Mouse (Mus musculus): Measurements from ENCODE around the gene Gli2. TPM values are rescaled to one million over a fixed set of nuclear protein-coding genes. Genes with fewer than 3 reads are reported as not detected.

Gene Gli2
- polyA plus RNA-seq, 1 experiment from 2014 or later: 1.1 TPM

DNA sequence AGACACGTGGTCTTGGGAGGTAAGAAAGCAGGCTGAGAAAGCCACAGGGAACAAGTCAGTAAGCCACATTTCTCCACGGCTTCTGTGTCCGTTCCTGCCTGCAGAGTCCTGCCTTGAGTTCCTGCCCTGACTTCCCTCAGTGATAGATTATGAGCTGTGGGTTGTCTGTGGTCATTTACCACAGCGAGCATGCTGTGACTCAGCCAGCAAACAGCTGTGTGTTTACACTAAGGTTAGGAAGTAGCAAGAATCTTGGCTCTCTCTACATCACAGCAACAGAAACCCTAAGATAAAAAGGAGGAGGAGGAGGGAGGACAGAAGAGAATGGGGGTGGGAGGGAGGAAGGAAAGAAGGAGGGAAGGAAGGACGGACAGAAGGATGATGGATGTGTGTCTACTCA lies 59.6 kb downstream of the Gli2 start:
- no peaks in the 10 kb centered on the region for H3K4me1 ChIP-seq (ENCODE audit: control insufficient read depth, insufficient read depth, low read length)
- no peaks in the 10 kb centered on the region for H3K36me3 ChIP-seq (ENCODE audit: control insufficient read depth, insufficient read depth, low read length)
- no peak overlapping the region for H3K9ac ChIP-seq (ENCODE audit: low read depth, low read length)
- no peak overlapping the region for H3K27ac ChIP-seq (ENCODE audit: low read length)
- H3K4me3 ChIP-seq (ENCODE audit: low read depth, low read length): no peak overlapping the region
- H3K4me2 ChIP-seq (ENCODE audit: low read length): no peak overlapping the region
- H3K9me3 ChIP-seq (replicated peaks; ENCODE audit: control insufficient read depth, low read length, poor library complexity, severe bottlenecking): no peaks in the 10 kb centered on the region
- WGBS: 90% methylated on average over 5 of the region's 5 CpGs
- H3K27me3 ChIP-seq (ENCODE audit: control insufficient read depth, insufficient read depth, low read depth, low read length): no peaks in the 10 kb centered on the region
- ATAC-seq: no peak

DNA sequence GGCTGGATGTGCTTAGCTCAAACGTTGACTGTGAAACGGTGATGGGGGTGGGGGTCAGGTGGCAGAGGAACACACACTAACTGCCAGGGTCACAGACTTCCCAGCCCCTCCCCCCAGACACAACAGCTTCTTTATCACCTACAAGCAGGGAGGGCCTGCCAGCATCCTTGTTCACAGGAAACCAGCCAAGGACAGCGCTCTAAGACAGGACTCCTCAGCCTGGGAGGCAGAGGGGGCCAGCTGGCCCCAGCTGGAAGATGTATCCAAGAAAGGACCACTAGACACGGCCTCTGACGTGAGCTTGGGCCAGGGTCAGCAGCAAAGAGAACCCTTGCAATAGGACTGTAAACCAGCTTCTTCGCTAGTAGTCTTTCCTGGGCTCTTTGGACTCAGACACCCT lies 65.1 kb downstream of the Gli2 start:
- no peak overlapping the region for H3K27ac ChIP-seq (ENCODE audit: low read length)
- no peak overlapping the region for H3K9ac ChIP-seq (ENCODE audit: low read depth, low read length)
- H3K36me3 ChIP-seq (ENCODE audit: control insufficient read depth, insufficient read depth, low read length): no peaks in the 10 kb centered on the region
- H3K9me3 ChIP-seq (replicated peaks; ENCODE audit: control insufficient read depth, low read length, poor library complexity, severe bottlenecking): no peaks in the 10 kb centered on the region
- no peak overlapping the region for H3K4me2 ChIP-seq (ENCODE audit: low read length)
- peaks cover under 1% of the 10 kb centered on the region; the same call in 1 of the 2 replicates for H3K4me1 ChIP-seq (ENCODE audit: control insufficient read depth, insufficient read depth, low read length)
- no peaks in the 10 kb centered on the region for H3K27me3 ChIP-seq (ENCODE audit: control insufficient read depth, insufficient read depth, low read depth, low read length)
- ATAC-seq: no peak
- WGBS: 91% methylated on average over 6 of the region's 6 CpGs
- no peak overlapping the region for H3K4me3 ChIP-seq (ENCODE audit: low read depth, low read length)

DNA sequence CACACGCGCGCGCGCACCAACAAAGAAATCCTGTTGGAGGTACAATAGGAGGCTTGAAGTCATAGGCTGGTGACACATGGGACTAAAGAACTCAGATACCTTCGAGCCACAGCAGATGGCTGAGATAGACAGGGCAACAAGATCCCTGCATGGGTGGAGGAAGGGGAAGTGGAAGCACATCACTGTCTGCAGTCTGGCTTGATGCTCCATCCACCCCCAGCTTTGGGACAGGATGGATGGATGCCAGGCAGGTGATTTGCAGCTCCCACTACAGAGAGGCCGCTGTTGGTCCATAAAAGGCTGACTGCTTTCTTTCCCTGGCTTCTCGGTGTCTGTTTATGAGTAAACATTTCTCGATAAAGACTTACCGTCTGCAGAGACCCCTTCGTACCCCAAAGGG lies 65.9 kb downstream of the Gli2 start:
- no peaks in the 10 kb centered on the region for H3K36me3 ChIP-seq (ENCODE audit: control insufficient read depth, insufficient read depth, low read length)
- no peaks in the 10 kb centered on the region for H3K9me3 ChIP-seq (replicated peaks; ENCODE audit: control insufficient read depth, low read length, poor library complexity, severe bottlenecking)

DNA sequence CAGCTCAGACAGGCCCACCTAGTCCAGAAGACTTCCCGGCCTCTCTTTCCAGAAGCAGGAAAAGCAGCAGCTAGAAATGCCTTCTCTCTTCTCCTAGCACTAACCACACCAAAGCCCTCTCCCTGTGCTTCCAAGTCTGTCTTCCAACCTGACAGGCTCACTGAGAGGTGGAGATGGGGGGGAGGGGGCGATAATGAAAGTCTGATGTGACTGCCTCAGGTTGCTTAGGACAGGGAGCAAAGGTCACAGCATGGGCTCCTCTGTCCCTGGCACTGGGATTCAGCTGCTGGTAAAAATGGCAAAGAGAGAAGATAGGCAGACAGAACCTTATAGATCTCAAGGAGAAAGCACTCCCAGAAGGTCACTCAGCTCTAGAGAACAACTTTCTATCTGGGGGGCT lies 70.0 kb downstream of the Gli2 start:
- Histone ChIP-seq H3K9ac (ENCODE audit: low read depth, low read length) (no peak overlapping the region), H3K27me3 (ENCODE audit: control insufficient read depth, insufficient read depth, low read depth, low read length) (no peaks in the 10 kb centered on the region), H3K4me2 (ENCODE audit: low read length) (no peak overlapping the region), H3K9me3 (replicated peaks; ENCODE audit: control insufficient read depth, low read length, poor library complexity, severe bottlenecking) (no peaks in the 10 kb centered on the region), H3K27ac (ENCODE audit: low read length) (no peak overlapping the region), H3K4me1 (ENCODE audit: control insufficient read depth, insufficient read depth, low read length) (peaks cover 9% of the 10 kb centered on the region; the same call in 1 of the 2 replicates), H3K4me3 (ENCODE audit: low read depth, low read length) (no peak overlapping the region), H3K36me3 (ENCODE audit: control insufficient read depth, insufficient read depth, low read length) (no peaks in the 10 kb centered on the region)
- WGBS: 53% methylated on average over 2 of the region's 2 CpGs
- ATAC-seq: no peak

More for the DNA sequence above, 65.9 kb downstream of the Gli2 start:
- no peaks in the 10 kb centered on the region for H3K27me3 ChIP-seq (ENCODE audit: control insufficient read depth, insufficient read depth, low read depth, low read length)
- no peak overlapping the region for H3K27ac ChIP-seq (ENCODE audit: low read length)
- no peak for ATAC-seq
- H3K9ac ChIP-seq (ENCODE audit: low read depth, low read length): no peak overlapping the region
- H3K4me3 ChIP-seq (ENCODE audit: low read depth, low read length): no peak overlapping the region
- WGBS: 92% methylated on average over 11 of the region's 11 CpGs
- peaks cover 6% of the 10 kb centered on the region; the same call in 1 of the 2 replicates for H3K4me1 ChIP-seq (ENCODE audit: control insufficient read depth, insufficient read depth, low read length)
- H3K4me2 ChIP-seq (ENCODE audit: low read length): no peak overlapping the region

DNA sequence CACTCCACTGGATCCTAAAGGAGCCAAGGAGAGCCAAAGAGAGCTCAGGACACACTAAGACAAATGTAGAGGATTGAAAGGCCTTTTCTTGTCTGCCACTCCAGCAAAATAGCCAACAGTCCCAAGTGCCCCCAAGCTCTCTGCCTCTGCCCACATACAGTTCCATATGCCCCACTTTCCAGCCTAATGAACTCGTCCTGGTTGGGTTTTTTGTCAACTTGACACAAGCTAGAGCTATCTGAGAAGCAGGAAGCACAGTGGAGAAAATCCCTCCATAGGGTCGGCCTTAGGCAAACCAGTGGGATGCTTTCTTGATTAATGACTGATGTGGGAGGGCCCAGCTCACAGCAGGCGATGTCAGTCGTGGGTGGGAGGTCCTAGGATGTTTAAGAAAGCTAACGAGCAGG lies 70.6 kb downstream of the Gli2 start:
- no peaks in the 10 kb centered on the region for H3K9me3 ChIP-seq (replicated peaks; ENCODE audit: control insufficient read depth, low read length, poor library complexity, severe bottlenecking)
- H3K4me2 ChIP-seq (ENCODE audit: low read length): no peak overlapping the region
- H3K36me3 ChIP-seq (ENCODE audit: control insufficient read depth, insufficient read depth, low read length): no peaks in the 10 kb centered on the region
- H3K4me3 ChIP-seq (ENCODE audit: low read depth, low read length): no peak overlapping the region
- H3K9ac ChIP-seq (ENCODE audit: low read depth, low read length): no peak overlapping the region
- H3K27ac ChIP-seq (ENCODE audit: low read length): no peak overlapping the region
- WGBS: 5% methylated on average over 5 of the region's 5 CpGs
- H3K4me1 ChIP-seq (ENCODE audit: control insufficient read depth, insufficient read depth, low read length): peaks cover 9% of the 10 kb centered on the region; the same call in 1 of the 2 replicates
- no peaks in the 10 kb centered on the region for H3K27me3 ChIP-seq (ENCODE audit: control insufficient read depth, insufficient read depth, low read depth, low read length)
- peak; percentile 25 for ATAC-seq

DNA sequence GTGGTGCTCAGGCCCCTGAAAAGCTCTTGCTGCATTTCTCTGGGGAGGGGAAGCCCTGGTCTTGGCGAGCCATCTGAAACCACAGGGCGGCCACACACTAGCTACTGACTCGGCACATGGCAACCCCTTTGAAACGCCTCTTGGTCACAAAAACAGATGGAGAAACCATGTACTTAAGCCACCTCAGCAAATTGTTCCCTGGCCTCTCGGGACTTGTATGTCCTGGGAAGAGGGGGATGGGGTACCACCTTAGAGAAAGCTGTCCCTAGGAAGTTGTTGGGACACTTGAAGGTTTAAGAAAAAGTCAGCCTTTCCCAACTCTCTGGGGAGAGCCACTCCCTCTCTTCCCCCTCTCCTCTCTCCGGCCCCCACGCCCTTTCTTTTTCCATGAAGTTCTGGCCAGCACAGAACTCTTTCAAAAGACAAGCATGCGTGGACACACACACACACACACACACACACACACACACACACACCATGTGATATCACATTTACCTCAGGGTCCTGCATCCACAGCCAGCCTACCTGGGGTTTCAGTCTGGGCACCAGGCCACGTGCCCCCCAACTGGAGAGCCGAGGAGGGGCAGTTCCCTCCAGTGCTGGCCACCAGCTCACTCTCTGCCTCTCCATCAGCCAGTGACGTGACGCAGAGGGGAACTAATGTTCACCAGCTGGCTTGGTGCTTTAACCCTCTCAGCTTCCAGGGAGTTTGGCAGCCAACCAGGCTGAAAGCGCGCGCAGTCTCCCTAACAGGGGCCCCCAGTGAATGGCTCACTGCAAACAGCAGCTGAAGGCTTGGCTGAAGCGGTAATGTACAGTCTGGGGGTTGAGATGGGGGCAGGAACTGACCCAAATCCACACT lies 71.2 kb downstream of the Gli2 start:
- Histone ChIP-seq H3K9ac (ENCODE audit: low read depth, low read length) (no peak overlapping the region), H3K36me3 (ENCODE audit: control insufficient read depth, insufficient read depth, low read length) (no peaks in the 10 kb centered on the region), H3K4me2 (ENCODE audit: low read length) (no peak overlapping the region), H3K4me1 (ENCODE audit: control insufficient read depth, insufficient read depth, low read length) (peaks cover 9% of the 10 kb centered on the region; the same call in 1 of the 2 replicates), H3K27ac (ENCODE audit: low read length) (0 out of 2 replicates have a peak overlapping the region, but pooled peaks have one; percentile 10), H3K4me3 (ENCODE audit: low read depth, low read length) (no peak overlapping the region), H3K9me3 (replicated peaks; ENCODE audit: control insufficient read depth, low read length, poor library complexity, severe bottlenecking) (no peaks in the 10 kb centered on the region), H3K27me3 (ENCODE audit: control insufficient read depth, insufficient read depth, low read depth, low read length) (no peaks in the 10 kb centered on the region)
- 17% methylated on average over 16 of the region's 16 CpGs for WGBS
- ATAC-seq: peak; percentile 87

DNA sequence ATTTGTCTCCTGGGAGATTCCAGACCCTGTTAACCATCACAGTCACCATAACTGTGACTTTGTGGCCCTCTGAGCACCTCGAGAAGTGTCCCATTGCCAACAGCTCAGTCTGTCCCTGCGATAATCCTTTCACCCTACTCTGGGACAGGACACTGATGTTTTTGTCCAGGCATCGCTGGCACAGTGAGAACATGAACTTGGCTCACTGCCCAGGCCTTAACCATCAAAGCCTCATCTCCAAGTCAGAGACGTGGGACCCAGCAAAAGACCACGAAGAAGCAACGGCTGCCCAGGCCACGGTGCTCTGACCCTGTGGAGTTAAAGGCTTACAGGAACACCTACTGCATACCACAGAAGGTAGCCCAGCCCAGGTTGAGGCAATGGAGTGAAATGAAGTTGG lies 72.8 kb downstream of the Gli2 start:
- H3K4me2 ChIP-seq (ENCODE audit: low read length): no peak overlapping the region
- WGBS: 37% methylated on average over 7 of the region's 7 CpGs
- no peak overlapping the region for H3K4me3 ChIP-seq (ENCODE audit: low read depth, low read length)
- peaks cover 9% of the 10 kb centered on the region; the same call in 1 of the 2 replicates for H3K4me1 ChIP-seq (ENCODE audit: control insufficient read depth, insufficient read depth, low read length)
- ATAC-seq: no peak
- H3K9ac ChIP-seq (ENCODE audit: low read depth, low read length): no peak overlapping the region
- H3K27ac ChIP-seq (ENCODE audit: low read length): no peak overlapping the region
- no peaks in the 10 kb centered on the region for H3K27me3 ChIP-seq (ENCODE audit: control insufficient read depth, insufficient read depth, low read depth, low read length)
- H3K9me3 ChIP-seq (replicated peaks; ENCODE audit: control insufficient read depth, low read length, poor library complexity, severe bottlenecking): no peaks in the 10 kb centered on the region
- no peaks in the 10 kb centered on the region for H3K36me3 ChIP-seq (ENCODE audit: control insufficient read depth, insufficient read depth, low read length)

DNA sequence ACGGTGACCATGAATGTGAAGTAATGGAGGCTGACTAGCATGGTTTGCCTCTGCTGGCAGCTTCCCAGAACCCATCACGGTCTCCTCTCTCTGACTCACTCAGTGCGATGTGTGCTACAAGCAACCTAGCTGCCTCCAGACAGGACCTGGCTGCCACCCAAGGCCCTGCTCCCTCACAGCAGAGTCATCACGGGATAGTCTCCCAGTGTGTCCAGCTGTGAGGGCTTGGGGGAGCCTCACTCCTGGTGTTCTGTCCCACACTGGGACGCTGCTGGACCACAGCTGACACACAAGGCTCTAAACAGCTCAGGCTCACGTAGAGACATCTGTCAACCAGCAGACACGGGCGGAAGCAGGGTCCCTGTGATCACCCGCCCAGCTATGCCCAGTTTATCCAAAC lies 76.8 kb downstream of the Gli2 start:
- Histone ChIP-seq H3K27me3 (ENCODE audit: control insufficient read depth, insufficient read depth, low read depth, low read length) (no peaks in the 10 kb centered on the region), H3K27ac (ENCODE audit: low read length) (no peak overlapping the region), H3K4me3 (ENCODE audit: low read depth, low read length) (no peak overlapping the region), H3K4me1 (ENCODE audit: control insufficient read depth, insufficient read depth, low read length) (no peaks in the 10 kb centered on the region), H3K9ac (ENCODE audit: low read depth, low read length) (no peak overlapping the region), H3K4me2 (ENCODE audit: low read length) (no peak overlapping the region), H3K9me3 (replicated peaks; ENCODE audit: control insufficient read depth, low read length, poor library complexity, severe bottlenecking) (no peaks in the 10 kb centered on the region), H3K36me3 (ENCODE audit: control insufficient read depth, insufficient read depth, low read length) (no peaks in the 10 kb centered on the region)
- WGBS: 74% methylated on average over 9 of the region's 9 CpGs
- ATAC-seq: no peak

DNA sequence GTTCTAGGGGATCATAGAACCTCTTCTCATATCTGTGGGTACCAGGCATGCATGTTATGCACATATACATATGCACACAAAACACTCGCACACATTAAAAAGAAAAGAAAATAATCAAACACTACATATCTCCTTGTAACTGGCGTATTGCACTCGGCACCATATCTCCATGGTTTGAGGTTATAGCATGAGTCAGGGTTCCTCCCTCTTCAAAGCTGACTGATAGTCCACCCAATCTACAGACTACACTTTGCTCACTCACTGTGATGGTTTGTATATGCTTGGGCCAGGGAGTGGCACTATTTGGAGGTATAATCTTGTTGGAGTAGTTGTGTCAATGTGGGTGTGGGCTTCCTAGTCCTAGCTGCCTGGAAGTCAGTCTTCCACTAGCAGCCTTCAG lies 78.0 kb downstream of the Gli2 start:
- Histone ChIP-seq H3K4me1 (ENCODE audit: control insufficient read depth, insufficient read depth, low read length) (no peaks in the 10 kb centered on the region), H3K27ac (ENCODE audit: low read length) (no peak overlapping the region), H3K4me3 (ENCODE audit: low read depth, low read length) (no peak overlapping the region), H3K9ac (ENCODE audit: low read depth, low read length) (no peak overlapping the region), H3K27me3 (ENCODE audit: control insufficient read depth, insufficient read depth, low read depth, low read length) (no peaks in the 10 kb centered on the region), H3K4me2 (ENCODE audit: low read length) (no peak overlapping the region), H3K36me3 (ENCODE audit: control insufficient read depth, insufficient read depth, low read length) (no peaks in the 10 kb centered on the region), H3K9me3 (replicated peaks; ENCODE audit: control insufficient read depth, low read length, poor library complexity, severe bottlenecking) (no peaks in the 10 kb centered on the region)
- no peak for ATAC-seq
- WGBS: 95% methylated on average over 3 of the region's 3 CpGs

Measured in midbrain, embryonic 16.5 days (tissue).